Mouse (Mus musculus): ENCODE results near the gene Inka1.
"Not testable (repeated sequence)": the region's sequence is repeated elsewhere in the genome, so short reads cannot be mapped to it uniquely, and the experiment has no call there.

Inka1 gene

GRCm38 (mm10) chr9:107985131-107986119, at the start of gene Inka1:
TSS of gene Inka1 (minus strand) at chr9:107985879.
- peak; percentile 94 for DNase-seq

DNA sequence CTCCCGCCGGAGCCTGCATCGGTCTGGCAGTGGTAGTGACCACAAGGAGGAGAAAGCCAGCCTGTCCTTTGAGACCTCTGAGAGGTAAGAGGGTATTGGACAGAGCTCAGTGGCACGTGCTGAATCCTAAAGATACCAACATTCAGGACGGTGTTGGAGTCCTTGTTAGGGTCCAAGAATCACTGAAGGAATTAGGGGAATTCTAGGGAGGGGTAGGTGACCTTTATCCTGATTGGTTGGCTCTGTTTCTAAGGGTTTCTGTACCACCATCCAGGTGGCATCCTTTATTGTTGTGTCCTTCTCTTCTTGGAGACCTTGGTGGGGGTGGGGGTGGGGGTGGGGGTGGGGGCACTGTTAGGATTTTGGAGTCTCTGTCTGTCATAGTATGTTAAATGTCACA, 46.4 kb upstream of the Inka1 start:
- no peak for DNase-seq

DNA sequence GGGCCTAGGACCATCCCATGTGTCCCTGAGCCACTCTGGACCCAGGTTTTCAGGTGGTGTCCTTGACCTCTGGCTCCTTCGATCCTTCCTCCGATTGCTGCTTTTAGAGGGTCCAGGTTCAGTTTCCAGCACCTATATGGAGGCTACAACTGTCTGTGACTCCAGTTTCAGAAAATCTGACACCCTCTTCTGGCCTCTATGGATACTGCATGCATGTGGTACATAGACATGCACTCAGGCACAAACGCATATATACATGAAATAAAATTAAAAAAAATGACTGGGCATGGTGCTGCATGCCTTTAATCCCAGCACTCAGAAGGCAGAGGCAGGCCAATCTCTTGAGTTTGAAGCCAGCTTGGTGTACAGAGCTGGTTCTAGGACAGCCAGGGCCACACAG, 42.2 kb upstream of the Inka1 start:
- DNase-seq = no peak

- no peak for DNase-seq
Observed at GRCm38 (mm10) chr9:108026584-108026983, 40.9 kb upstream of the Inka1 start.

DNA sequence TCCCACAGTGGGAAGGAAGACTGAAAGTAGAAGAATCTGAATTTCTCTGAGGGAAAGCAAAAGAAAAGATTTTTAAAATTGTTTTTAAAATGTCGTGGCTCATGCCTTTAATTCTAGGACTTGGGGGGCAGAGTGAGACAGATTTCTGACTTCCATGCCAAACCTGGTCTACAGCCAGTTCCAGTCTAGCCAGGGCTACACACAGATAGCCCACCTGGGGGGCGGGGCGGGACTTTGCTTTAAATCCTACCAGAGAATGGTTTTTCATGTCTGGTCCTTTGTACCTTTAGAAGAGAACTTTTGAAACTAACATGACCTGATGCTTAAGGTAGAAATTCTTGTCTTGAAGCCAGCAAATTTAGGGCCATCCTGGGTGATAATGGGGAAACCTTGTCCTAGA, 37.5 kb upstream of the Inka1 start:
- DNase-seq = no peak

DNA sequence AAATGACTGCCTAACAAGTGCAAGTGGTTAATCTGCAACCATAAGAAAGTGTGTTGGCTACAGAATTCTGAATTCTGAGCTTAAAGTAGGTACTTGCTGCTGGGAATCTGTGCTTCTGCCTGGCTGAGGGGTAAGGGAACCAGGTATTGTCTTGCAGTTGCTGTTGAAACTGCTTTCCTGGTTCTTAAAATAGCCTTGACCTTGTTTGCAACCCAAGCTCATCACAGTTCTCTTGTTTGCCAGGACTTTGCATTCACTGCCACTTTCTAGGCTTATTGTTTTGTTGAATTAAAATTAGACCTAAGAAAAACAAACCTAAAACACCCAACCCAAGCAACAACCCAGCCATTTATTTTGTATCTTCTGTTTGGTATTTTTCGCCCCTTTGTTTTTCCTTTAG, 35.1 kb upstream of the Inka1 start:
- DNase-seq = no peak

- no peak for DNase-seq
Observed at GRCm38 (mm10) chr9:108017127-108017526, 31.4 kb upstream of the Inka1 start.

- not testable (repeated sequence) for DNase-seq
Observed at GRCm38 (mm10) chr9:108013577-108013976, 27.9 kb upstream of the Inka1 start.

DNA sequence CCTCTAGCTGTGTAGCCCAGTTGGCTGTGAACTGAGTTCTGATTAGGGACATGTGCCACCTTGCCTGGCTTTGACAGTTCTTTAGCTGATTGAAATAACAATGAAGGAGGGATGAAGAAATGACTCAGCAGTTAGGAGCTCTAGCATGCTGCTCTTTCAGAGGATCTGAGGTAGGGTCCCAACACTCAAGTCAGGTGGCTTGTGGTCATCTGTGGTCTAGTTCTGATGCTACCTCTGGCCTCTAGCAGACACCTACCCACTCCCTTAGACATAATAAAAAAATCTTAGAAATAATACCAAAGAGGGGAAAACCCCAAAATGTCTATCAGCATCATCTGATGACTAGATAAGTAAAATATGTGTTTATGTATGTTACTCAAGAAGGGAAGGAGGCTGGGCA, 24.7 kb upstream of the Inka1 start:
- DNase-seq = no peak

DNA sequence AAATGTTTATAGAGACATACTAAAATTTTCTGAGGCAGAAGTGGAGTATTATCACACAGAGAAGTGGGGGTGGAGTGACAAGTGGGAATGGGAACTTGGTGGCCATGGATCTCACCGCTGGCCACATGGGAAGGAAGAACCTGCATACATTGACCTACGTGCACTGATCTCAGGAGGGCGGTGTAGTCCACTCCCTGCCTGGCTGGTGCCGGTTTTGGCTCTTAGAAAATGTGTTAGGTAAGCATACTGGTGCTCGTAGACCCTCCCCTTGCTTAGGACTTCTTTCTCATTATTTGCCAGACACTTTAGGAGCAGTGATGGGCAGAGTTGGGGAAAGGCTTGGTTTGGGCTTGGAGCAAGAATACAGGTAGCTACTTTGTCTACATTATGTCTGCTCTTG, 22.4 kb upstream of the Inka1 start:
- DNase-seq = no peak

DNA sequence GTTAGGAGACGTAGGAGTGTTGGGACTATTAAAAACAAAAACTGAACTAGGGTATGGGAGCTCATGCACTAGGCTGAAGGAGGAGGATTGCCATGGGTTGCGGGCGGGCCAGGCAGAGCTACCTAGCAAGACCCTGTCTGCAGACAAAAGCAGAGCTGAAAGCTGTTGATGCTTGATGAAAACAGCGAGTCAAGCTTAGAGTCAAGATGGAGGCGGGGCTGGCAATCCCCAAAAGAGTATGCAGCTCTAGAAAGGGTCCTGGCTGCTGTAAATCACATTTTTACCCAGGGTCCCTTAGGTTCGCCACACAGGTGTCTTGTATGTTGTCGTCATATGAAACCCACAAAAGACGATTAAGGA, 17.8 kb upstream of the Inka1 start:
- no peak for DNase-seq

GRCm38 (mm10) chr9:108002778-108003530, 17.3 kb upstream of the Inka1 start:
- DNase-seq = peak; percentile 38

DNA sequence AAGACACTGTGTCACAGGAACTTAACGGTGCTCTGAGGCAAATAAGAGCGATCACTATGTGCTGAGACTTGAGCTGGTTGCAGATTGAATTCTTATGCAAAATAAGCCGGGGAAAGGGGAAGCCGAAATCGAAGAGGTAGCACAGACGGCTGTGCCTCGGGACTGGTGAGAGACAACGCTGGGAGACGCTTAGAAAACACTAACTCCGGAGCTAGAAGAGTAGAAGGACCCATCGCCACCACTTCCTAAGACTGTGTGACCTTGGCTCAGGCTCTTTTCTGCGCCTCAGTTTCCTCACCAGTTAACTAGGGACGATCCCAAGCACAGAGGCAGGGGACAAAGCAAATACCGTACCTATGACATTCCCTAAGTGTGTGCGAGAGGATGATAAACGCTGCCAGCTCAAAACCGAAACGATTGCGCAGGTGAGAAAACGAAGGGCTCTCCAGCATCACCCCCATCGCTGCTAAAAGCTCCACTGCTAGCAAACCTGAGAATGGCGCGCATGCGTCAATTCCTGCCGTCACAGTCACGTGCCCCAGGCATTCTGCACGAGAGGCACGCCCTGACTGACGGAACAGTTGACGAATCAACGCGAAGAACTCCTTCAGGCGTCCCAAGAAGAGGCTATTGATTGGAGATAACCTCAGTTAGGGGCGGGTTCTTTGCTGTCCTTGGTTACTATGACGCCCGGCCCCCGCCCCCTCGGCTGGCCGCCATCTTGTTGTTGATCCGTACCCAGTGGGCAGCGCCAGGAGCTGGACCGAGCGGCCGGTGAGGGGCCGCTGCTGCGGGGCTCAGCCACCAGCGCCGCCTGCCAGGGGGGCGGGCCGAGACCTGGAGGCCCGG, 16.5 kb upstream of the Inka1 start, which contains the start of gene Ip6k1:
TSS of gene Ip6k1 (plus strand) at position 580 of the 849 bp plus-strand sequence.
- DNase-seq = peak; percentile 100

DNA sequence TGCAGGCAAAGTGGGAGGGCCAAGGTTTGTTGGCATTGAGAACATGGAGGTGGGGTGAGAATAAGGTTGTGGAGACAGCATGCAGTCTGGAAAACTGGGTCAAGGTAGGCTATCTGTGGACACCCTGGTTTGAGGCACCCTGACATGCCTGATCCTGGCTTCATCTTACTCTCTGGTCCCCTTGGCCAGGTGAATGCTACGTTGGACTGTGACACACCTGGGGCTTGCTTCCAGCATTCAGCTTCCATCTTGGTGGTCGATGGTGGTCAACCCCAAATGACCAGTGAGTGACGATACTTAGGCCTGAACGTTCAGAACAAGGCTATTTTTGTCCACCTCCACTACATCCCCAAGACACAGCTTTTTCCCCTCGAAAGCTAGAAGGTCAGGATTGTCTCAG, 10.4 kb upstream of the Inka1 start, which contains the start of gene Gm20662:
TSS of gene Gm20662 (plus strand) at position 301 of the 400 bp plus-strand sequence.
- DNase-seq = no peak

DNA sequence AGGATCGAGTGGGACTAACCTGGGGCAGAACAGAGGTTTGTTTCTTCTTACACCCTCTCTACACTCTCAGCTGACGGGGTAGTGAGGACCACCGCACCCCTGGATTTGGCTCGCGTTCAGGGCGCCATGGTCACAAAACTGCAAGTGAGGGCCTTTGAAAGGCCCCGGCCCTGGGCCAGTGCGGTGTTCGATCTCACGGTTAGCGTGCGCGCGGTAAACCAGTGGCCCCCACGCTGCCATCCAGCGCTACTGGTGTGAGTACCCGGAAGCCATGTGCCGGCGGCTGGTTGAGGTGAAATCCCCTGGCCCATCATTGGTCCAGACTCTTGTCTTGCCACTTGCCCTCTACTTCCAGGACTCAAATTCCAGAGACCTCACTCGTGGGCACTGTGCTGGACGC, 9.8 kb upstream of the Inka1 start:
- no peak for DNase-seq

- no peak for DNase-seq
Observed at GRCm38 (mm10) chr9:107994464-107994863, 8.8 kb upstream of the Inka1 start.

GRCm38 (mm10) chr9:107993013-107993412, 7.3 kb upstream of the Inka1 start:
- no peak for DNase-seq

GRCm38 (mm10) chr9:107992197-107992596, 6.5 kb upstream of the Inka1 start, which contains the start of gene Cdhr4:
TSS of gene Cdhr4 (plus strand) at chr9:107992497.
- DNase-seq = no peak

- DNase-seq = no peak
Observed at GRCm38 (mm10) chr9:107987950-107988349, 2.3 kb upstream of the Inka1 start.

DNA sequence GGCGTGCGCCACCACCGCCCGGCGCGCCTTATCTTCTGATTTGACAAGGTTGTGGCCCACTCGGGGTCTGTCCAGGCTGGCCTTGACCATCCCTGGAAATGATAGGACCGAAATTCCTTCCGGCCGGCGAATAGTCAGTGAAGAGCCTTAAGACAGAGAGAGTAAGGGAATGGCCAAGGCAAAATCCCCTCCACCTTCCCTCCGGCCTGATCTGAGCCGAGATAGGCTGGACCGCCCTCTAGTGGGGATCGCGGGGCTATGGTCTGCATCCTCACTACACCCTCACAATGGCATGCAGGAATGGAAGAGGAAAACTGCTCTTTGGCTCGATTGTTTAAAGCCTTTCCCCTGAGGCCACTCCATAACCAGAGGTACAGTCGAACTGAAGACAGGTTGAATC, 697 bp upstream of the Inka1 start:
- peak; percentile 90 for DNase-seq

- no peak for DNase-seq
Observed at GRCm38 (mm10) chr9:107984754-107985055, 974 bp downstream of the Inka1 start.

- DNase-seq = no peak
Observed at GRCm38 (mm10) chr9:107984052-107984753, 1.5 kb downstream of the Inka1 start.

Measured in lung, postnatal 36 days (tissue).